Mouse (Mus musculus): ENCODE data around the gene Prpf8. TPM values are rescaled to one million over a fixed set of nuclear protein-coding genes. Genes with fewer than 3 reads are reported as not detected.
"Not testable (repeated sequence)": the region's sequence is repeated elsewhere in the genome, so short reads cannot be mapped to it uniquely, and the experiment has no call there.

The Prpf8 gene
- total RNA-seq, 2 experiments from 2014 or later, result 77.6 to 83.7 TPM

DNA sequence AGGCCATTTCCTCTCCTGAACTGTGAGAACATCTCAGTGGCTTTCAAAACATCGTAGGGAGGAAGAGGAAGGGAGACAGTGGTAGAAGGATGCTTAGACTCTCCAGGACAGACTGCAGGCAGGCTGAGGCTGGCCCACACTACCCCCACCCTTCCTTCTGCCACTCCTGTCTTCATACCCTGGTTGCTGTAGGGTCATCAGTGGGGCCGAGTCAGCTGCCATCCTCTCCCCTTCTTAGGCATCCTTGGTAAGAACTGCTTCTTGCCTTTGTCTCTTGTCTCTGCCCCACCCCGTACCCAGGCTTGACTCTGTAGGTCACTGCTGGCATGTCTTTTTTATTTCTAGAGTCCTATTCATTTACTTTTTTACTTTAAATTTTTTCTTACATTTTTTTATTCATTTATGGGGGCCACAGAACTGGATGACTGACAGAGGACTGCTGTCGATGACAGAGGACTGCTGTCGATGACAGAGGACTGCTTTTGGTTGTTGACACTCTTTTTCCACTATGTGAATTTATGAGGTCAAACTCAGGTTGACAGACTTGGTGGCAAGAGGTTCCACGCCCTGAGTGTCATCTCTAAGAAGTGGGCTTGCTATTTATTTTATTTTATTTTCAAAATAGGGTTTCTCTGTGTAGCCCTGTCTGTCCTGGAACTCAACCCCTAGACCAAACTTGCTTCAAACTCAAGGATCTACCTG is 46.8 kb downstream of the Prpf8 start:
- no peak for DNase-seq

DNA sequence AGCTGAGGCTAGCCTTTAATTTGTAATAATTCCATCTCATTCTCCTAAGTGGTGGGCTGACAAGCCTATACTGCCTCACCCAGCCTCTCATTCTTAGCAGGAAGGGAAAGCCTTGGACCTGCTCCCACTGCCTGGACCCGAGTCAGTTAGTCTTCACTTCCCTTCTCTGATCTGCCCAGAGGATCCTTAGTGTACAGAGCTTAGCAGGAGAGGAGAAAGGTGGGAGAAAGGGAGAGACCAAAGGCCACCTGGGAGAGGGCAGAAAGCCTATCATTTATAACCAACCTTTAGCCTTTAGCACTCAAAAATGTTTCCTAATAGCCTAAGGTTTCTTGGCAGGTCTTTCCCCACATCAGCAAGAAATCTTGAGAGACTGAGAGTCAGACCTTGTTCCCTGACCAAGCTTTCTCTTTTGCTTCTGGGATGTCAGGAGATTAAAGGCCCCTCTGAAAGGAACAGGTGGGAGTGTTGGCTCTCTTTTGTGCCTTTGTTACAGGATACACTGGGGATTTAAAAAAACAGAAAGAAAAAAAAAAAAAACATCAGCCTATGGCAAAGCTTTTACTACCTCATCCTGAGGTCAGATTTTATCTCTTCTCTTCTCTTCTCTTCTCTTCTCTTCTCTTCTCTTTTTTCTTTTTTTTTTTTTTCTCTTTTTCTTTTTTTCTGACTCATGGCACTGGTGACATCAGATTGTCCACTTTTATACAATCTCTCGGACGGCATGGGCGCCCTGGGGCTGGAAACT is 47.8 kb downstream of the Prpf8 start:
- DNase-seq, result no peak

DNA sequence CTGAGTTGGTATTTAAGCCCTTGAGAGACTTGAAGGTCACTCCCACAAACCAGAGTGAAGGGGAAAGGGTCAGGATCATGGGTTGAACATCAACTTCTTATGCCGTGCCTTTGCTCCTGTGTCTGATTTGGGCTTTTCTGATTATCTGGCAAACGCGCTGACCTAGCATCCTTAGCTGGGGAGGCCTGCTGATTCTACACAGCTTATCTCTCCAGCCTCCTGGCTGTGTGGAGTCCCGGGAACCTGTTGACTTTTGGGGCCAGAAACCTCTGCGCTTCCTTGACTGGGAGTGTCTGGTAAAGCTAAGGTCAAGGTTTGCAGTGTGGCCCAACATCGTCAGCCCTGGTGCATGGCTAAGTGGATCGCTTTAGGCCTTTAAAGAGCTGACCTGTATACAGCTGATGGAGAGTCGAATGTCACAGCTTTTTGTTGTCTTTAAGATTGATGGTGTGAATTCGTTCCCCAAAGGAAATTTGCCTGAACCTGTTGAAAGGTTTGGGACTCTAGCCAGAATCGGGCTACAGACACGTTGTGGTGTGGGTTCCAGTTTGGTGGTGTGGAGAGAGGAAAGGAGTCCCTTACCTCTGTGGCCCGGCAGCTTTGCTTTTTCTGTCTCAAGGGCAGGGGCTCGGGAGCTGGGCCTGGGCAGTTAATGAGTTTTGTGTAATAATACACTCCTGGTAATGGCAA is 48.6 kb downstream of the Prpf8 start:
- DNase-seq, result no peak

DNA sequence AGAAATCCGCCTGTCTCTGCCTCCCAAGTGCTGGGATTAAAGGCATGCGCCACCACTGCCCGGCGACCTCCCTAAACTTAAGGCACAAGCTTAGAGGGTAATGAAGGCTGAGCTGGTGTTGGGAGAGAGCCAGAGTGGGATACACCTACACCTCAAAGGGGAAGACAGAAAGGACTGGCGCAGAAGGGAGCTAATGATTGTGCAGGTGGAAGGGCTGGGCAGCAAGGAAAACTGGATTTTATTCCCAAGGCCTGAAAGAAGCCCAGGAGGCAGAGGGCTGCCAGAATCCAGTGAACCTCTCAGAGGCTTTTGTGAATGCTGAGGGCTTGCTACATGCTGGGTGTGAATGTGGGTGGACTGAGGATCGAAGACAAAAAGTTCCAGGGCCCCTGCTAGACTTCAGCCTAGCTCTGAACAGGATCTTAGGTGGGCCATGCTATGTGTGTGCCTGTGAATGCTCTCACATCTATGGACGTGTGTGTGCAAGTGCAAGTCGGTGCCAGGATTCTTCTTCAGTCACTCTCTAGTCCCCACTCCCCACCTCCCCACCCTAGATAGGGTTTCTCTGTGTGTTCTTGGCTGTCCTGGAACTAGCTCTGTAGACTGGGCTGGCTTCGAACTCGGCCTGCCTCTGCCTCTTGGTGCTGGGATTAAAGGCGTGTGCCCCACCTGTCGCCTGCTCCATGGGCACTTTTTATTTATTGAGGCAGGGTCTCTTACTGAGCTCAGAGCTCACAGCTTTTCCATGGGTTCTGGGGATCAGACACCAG is 49.8 kb downstream of the Prpf8 start:
- no peak for DNase-seq

DNA sequence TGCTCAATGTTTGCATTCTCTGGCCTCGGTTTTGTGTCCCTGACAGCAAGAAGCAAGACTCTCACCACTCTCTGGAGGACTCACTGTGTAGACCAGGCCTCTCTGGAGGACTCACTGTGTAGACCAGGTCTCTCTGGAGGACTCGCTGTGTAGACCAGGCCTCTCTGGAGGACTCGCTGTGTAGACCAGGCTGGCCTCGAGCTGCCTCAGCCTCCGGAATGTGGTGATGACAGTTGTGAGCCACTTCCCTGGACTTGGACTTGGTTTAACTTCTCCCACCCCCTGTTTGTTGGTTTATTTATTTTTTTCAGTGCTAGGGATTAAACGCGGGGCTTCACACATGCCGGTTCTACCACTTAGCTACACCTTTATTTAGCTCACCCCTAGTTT is 50.4 kb downstream of the Prpf8 start:
- DNase-seq, result no peak

DNA sequence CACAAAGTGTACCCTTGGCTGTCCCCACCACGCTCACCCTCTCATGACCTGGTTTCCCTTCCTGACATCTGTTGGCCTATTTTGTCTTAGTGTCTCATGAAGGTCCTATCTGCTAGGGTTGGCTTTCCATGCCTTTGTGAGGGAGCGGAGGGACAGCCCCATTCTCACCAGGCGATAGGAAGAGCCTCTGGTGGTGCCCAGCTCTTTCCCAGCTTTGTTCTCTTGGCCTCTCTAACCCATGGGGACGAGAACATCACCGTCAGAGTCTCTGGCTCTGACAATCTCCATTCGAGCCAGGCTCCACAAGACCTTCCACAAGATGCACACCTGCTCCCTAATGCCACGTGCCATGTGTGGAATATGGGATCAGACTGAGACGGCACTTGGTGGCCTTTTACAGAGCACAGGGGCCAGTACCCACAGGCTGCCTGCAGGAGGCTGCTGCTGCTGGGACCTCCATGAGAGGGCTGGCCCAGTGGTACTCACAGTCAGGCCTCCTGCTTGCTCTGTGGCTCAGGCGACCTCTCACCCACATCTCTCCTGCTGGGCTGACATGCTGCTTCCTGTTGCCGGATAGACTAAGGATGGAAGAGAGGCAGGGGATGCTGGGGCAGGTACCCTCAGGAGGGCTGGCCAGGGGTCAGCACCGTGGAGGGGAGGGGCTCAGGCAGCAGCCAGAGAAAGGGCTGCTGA is 51.0 kb downstream of the Prpf8 start:
- no peak for DNase-seq

DNA sequence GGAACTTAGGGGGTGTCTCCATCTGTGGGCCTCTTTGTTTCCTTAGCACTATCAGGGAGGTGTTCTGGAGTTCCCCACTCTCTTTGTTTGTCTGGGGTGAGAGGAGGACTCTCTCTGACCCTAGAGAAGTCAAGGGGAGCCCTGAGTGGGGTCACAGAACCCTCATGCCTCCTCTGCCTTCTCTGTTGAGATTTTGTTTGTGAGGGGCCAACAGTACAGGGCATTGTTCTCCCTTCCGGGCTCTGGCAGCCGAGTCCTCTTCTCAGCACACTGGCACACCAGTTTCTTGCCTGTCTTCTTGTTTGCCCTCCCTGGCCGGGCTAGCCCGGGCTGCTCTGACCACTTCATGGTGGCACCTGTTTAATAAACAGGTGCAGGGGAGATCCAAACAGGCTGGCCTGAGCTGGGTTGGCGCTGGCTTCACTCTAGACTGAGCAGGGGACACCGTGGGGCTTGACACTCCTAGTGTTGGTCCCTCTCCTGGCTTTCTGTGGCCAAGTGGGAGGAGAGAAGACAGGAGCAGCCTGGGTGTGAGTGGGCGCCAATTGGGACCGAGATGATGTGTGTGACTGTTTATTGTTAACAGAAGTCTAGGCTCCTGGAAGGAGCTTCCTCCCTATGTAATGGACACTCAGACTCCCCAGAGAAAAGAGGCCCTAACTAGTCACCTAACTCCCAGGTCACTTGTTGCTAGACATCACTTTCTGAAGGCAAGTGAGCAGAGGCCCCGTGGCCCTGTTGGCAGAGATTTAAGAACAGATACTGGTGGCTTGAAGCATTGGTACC is 51.8 kb downstream of the Prpf8 start:
- no peak for DNase-seq

DNA sequence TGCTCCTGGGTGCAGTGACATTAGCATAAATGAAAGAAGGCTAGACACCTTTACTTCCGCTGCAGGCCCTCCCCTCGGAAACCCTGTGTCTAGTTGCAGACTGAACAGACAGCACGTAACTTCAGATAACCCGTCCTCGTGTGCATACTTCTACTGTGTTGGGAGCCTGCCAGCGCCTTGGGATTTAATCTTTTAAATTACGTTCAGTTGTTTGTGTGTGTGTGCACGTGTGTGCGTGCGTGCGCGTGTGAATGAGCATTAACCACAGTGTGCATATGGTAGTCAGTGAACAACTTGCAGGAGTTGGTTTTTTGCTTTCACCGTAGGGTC is 52.3 kb downstream of the Prpf8 start:
- no peak for DNase-seq

DNA sequence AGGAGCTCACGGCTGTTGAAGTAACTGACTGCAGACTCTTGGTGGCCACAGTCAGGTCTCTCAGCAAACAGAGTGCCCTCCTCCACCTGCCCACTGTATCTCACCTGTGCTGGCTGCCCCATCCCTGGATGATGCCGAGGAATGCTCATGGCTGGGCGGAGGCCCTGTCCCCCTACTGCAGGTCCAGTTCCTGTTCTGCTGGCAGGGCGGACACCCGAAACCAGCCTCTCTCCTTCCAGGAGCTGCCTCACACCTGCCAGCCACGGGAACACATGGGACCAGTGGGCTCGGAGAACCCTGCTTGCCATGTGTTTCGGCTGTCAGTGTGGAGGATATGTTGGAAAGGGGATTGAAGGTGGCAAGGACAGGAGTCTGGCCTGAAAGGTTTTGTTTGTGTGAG is 53.6 kb downstream of the Prpf8 start:
- no peak for DNase-seq

DNA sequence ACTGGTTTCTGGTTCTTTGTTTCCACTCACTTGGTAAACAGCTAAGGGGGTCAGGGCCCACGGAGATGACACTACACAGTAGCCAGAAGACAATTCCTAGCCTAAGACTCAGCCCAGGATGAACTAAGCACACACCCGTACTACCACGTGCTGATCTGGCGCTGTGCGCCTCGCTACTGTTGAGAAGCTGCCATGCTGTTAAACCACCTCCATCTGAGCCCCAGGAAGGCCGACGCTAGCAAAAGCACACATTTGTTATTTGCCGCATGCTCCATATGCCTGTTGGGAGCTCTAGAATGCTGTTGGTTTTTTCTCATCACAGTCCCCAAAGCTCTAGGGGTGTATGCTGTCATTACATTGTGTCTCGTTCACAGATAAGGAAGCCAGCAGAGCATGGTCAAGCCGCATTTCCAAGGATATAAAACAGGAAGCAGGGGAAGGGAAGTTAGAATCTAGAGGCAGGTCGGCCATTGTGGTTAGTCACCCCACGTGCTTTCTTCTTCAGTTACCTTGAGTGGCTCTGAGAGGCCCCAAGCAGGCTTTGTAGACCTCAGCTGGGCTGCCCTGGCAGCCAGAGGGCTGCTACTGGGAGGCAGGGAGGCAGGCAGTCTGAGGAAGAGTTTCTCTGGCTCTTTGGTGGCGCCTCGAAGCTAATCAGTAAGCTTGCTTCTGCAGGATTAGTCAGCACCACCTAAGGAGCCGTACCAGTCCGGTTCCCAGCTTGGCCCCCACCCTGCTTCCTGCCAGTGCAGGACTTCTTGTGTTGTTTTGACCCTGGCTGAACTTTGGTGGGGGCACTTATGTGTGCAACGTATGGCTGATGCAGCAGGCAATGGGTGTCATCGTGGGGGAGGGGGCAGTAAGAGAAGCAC is 54.3 kb downstream of the Prpf8 start:
- no peak for DNase-seq

DNA sequence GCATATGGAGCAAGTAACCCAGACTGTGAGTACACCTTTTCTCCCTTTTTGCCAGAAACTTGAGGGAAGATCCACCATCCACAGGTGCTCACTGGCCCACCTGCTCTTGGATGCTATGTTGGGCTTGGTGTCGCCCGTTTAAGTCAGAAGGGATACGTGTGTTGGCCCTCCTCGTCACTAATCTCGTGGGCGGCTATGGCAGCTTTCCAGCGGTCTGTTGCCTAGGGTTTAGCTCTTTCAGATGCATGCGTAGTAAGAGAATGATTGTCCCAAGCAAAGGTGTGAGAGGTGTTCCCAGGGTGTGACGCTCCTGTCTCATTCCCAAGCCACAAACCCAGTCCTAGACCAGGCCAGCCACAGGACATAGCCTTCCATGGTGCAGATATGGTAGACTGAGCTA is 58.1 kb downstream of the Prpf8 start:
- DNase-seq, result no peak

DNA sequence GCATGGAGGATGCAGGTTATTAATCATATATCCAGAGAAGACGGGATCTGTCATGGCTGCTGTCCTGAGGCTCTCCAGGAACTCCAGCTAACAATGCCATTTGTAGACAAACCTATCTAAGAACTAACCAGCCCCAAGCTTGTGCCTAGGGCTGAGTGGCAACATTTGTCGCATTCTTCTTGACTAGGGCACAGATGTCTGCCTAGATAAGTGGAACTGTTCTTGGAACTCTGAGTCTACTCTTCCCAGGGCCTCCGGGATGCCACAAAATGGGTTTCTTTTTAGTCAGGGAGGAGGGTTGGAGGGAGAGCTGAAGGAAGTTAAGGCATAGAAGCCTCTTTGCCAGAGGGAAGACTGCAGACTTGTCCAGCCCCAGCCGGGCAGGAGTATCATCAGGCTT is 59.4 kb downstream of the Prpf8 start:
- no peak for DNase-seq

DNA sequence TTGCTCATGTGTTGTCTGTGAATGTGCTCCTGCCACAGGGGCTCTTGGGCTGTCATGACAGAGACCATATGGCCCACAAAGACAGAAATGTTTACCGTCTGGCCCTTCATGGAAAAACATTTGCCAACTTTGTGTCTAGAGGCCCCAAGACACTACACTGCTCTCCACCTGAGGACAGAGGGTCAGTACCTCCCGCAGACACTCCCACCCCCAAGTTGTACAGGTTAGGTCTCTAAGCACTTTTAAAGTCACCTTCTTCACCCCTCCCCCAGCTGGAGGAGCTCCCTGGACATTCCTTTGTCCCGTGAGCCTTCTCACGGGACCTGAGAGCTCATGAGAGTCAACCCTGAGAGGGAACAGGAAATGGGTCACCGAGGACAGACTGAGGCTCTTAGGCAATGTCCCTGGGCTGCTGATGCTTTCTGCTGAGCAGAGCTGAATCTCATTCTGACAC is 63.1 kb downstream of the Prpf8 start:
- no peak for DNase-seq

DNA sequence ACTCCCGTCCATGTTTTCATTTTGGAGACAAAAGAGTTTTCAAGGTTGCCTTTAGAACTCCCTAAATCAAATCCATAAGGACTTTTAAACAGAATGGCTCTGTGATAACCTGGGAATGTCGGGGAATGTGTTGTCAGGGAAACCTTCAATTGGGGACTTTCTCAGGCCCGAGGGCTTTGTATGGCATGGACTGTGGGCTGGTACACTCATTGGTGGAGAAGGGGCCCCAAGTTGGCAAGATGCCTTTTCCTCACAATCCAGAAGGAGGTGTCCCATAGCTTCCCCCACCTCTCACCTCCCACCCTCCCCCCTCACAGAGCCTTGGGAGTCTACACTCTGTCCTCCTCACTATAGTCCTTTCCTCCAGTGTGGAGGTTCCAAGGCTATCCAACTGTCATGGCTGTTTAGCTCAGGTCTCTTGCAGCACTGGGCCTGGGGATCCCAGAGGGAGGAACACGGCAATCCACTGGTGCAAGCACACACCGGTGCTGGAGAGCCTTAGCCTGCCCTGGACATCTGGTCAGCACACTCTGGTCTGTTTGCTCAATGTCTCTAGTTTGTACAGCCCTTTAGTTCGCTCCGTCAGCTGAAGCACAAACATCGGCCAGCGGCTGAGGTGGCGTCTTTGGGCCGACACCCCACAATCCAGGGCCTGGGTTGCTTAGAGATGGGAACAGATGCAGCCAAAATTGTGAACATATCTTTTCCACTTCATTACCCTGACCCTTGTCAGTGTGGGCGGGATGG is 63.8 kb downstream of the Prpf8 start:
- no peak for DNase-seq

DNA sequence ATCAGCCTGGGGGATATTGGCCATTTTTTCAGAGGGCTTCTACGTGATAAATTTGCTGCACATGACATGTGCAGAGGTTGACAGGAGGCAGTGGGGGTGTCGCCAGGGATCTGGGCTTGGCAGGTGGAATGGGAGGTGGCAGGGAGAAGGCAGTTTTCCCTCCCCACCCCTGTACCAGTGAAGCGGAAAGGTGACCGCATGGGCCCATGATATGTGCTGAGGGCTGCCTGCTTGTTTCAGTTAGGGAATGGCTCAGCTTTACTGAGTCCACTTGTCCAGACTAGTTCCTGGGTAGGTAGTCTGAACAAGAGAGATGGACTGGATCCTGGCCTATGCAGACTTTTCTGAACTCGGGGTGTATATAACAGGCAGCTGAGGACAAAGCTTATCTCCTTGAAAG is 64.7 kb downstream of the Prpf8 start:
- DNase-seq, result no peak

DNA sequence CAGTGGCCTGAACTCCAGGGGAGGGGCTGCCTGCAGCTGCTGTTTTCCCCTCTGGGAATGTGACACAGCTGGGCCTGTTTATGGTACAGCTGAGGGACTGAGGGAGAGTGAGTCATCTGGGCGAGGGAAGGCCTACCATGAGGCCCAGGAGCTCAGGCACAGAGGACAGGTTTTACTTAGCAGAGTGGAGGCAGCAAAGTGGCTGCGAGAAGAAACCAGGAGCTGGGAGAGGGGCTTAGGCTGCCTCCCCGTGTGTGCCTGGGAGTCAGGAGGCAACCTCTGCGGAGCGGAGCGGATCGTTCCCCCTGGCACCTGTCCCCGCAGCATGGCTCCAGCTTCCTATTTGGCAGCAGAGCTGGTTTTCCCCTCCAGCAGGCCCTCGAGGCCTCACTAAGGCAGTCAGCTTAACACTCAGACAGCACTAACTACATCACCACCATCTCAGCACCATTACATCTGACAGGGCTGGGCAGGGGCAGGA is 65.4 kb downstream of the Prpf8 start:
- peak; percentile 66 for DNase-seq

DNA sequence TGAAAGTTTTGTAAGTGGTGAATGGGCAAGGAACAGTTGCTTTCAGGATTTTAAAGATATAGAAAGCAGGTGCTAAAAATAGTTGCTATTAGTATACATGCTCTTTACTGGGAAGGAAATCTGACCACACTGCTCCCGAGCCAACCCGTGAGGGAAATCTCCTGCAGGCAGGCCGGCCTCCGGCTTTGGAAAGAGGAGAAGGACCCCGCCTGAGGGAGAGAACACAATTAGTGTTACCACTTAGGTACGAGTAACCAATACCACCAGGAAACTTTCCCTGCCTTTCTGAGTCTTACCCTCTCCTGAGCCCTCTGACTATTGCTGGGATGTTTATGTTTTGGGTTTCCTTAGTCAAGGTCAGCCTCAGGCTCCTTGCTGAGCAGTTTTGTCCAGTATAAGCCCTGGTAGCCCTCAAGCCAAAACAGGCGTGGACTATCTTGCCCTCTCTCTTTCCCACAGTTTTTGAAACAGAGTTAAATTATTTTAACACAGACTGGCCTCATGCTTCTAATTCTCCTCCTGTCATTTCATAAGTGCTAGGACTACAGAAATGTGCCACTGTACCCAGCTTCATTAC is 66.4 kb downstream of the Prpf8 start:
- no peak for DNase-seq

DNA sequence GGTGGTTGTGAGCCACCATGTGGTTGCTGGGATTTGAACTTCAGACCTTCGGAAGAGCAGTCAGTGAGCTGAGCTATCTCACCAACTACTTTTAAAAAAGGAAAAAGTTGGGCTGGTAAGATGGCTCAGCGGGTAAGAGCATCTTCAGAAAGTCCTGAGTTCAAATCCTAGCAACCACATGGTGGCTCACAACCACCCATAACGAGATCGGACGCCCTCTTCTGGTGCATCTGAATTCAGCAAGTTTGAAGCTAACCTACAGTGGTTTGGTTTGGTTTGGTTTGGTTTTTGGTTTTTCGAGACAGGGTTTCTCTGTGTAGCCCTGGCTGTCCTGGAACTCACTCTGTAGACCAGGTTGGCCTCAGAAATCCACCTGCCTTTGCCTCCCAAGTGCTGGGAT is 69.4 kb downstream of the Prpf8 start:
- not testable (repeated sequence) for DNase-seq

DNA sequence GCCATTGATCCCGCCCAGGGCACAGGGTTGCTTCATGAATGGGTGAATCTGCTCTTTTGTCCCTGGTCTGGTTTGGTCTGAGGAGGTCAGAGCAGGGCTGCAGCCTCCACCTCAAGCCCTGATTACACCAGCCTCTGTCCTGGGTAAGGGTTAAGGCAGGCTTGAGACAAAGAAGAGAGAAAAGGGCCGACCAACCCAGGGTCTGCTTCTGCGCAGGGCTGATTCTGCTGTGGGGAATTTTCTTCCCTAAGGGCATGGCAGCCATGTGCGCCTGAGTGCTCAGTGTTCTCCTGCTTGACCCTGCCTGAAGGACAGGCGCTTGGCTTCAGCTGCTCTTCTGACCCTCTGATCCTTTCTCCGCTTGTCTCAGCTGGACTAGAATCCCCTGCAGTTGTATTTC is 70.5 kb downstream of the Prpf8 start:
- no peak for DNase-seq

Measured in gastrocnemius, postnatal 10 days (tissue).